Mouse (Mus musculus): Measurements from ENCODE around the gene Def8.

GRCm38 (mm10) chr8:123420525-123421281 is 2.6 kb upstream of the Def8 start:
- no peak for TF ChIP-seq CTCF (IDR thresholded peaks at IDR 0.05)
- no peak for TF ChIP-seq EP300 (IDR thresholded peaks at IDR 0.05)
